In genomic region chr3:108026597-108026996, GRCm38 (mm10) we compare ENCODE assay signal across 18 mouse cellular contexts. TPM values are rescaled to one million over a fixed set of nuclear protein-coding genes. Genes with fewer than 3 reads are reported as not detected.
"Had no signal": no experiment of that assay in that cellular context is flagged by ENCODE, and none has a peak within 500 bp of the region (broad histone marks: within the 10 kb centered on the region; RNA-seq: fewer than 3 reads in every experiment).

No protein-coding gene starts in this region.

- H3K36me3 ChIP-seq: limb, embryonic 12.5 days; midbrain, embryonic 15.5 days; neural tube, embryonic 13.5 days had no signal

- DNase-seq: kidney, adult 8-10 months; kidney, postnatal 4 days; lung, postnatal 10 days; lung, postnatal 4 days; retina, postnatal 1 day; right cerebral cortex, postnatal 14 days; thymus, postnatal 36 days had no signal

- H3K9ac ChIP-seq: limb, embryonic 12.5 days; liver, embryonic 14.5 days; lung, embryonic 14.5 days; midbrain, embryonic 15.5 days; neural tube, embryonic 13.5 days had no signal

- H3K4me1 ChIP-seq: limb, embryonic 12.5 days; megakaryocyte, embryonic 14.5 days; midbrain, embryonic 15.5 days; neural tube, embryonic 13.5 days had no signal

- H3K9me3 ChIP-seq: limb, embryonic 12.5 days; megakaryocyte, embryonic 14.5 days; midbrain, embryonic 15.5 days; neural tube, embryonic 13.5 days had no signal

- H3K27me3 ChIP-seq: limb, embryonic 12.5 days; midbrain, embryonic 15.5 days; neural tube, embryonic 13.5 days had no signal

- H3K27ac ChIP-seq: hindbrain, postnatal 0 days; layer of hippocampus, adult 2 months; limb, embryonic 12.5 days; liver, embryonic 14.5 days; midbrain, embryonic 15.5 days; neural tube, embryonic 13.5 days had no signal

- ATAC-seq: midbrain, embryonic 15.5 days had no signal

- H3K4me2 ChIP-seq: limb, embryonic 12.5 days; lung, embryonic 14.5 days; midbrain, embryonic 11.5 days; midbrain, embryonic 15.5 days; neural tube, embryonic 13.5 days had no signal

- H3K4me3 ChIP-seq: layer of hippocampus, adult 2 months; limb, embryonic 12.5 days; megakaryocyte, embryonic 14.5 days; midbrain, embryonic 15.5 days; neural tube, embryonic 13.5 days had no signal

RNA-seq across cellular contexts. Expression of gene Gstm3, which starts 57.5 kb away (rescaled TPM):
- total RNA-seq: hindbrain, postnatal 0 days; layer of hippocampus, adult 2 months; layer of hippocampus, postnatal 10 days; left cerebral cortex, postnatal 36 days had no signal
- polyA plus RNA-seq: limb, embryonic 12.5 days; midbrain, embryonic 11.5 days; neural tube, embryonic 13.5 days had no signal
